Mouse (Mus musculus) hindbrain, embryonic 15.5 days (tissue): ENCODE measurements around the gene Rps16. TPM values are rescaled to one million over a fixed set of nuclear protein-coding genes. Genes with fewer than 3 reads are reported as not detected.
"Not testable (repeated sequence)": the region's sequence is repeated elsewhere in the genome, so short reads cannot be mapped to it uniquely, and the experiment has no call there.

Source experiments
- ATAC-seq: fragments of 200-750 bp; cut with Nextera tagmentation; 2 replicates; pipeline ENCODE4 v1.8.0; 2017; ENCODE audit warnings: low read depth, moderate number of reproducible peaks, moderate TSS enrichment; ENCODE audit not compliant: low FRiP score
- H3K27ac ChIP-seq: fragments of 300-500 bp; sonication (generic); replicated peaks from 2 replicates; pipeline ENCODE4 v1.5.1; 2015; ENCODE audit warnings: mild to moderate bottlenecking, inconsistent platforms
- H3K27me3 ChIP-seq: fragments of 300-500 bp; sonication (generic); 2 replicates; pipeline ENCODE4 v1.6.1; 2015; ENCODE audit warnings: control low read depth, inconsistent platforms
- H3K36me3 ChIP-seq: fragments of 300-500 bp; sonication (generic); 2 replicates; pipeline ENCODE4 v1.6.1; 2015; ENCODE audit warnings: control low read depth, inconsistent platforms
- H3K4me1 ChIP-seq: fragments of 300-500 bp; sonication (generic); replicated peaks from 2 replicates; pipeline ENCODE4 v1.6.1; 2015; ENCODE audit warnings: control low read depth, inconsistent platforms
- H3K4me2 ChIP-seq: fragments of 300-500 bp; sonication (generic); 2 replicates; pipeline ENCODE4 v1.6.1; 2015; ENCODE audit warnings: moderate library complexity, mild to moderate bottlenecking, inconsistent platforms
- H3K4me3 ChIP-seq: fragments of 300-500 bp; sonication (generic); 2 replicates; pipeline ENCODE4 v1.5.1; 2015; ENCODE audit warnings: mild to moderate bottlenecking, inconsistent platforms
- H3K9ac ChIP-seq: fragments of 300-500 bp; sonication (generic); 2 replicates; pipeline ENCODE4 v1.6.1; 2015; ENCODE audit warnings: inconsistent platforms
- H3K9me3 ChIP-seq: fragments of 300-500 bp; sonication (generic); 2 replicates; pipeline ENCODE4 v1.6.1; 2016; ENCODE audit warnings: control low read depth, inconsistent platforms
- WGBS: fragments of 180-500 bp; shearing (Covaris S2); methylation state at CpG from one replicate; pipeline ENCODE4 v1.1.7; 2015; 5-methylcytosine and 5-hydroxymethylcytosine counted together
- polyA plus RNA-seq: library from polyadenylated mRNA; unstranded; fragments of >200 nt; fragmentation: Nextera tagmentation; extraction: Ambion mirVana; gene quantifications from 2 replicates; pipeline ENCODE4 v1.2.1, GENCODE M21; 2015

The Rps16 gene
- polyA plus RNA-seq, 1 experiment from 2014 or later = 444 TPM

GRCm38 (mm10) chr7:28385196-28385595 lies 34.7 kb downstream of the Rps16 start:
- H3K4me2 ChIP-seq = no peak overlapping the region

GRCm38 (mm10) chr7:28386007-28386406 lies 35.6 kb downstream of the Rps16 start:
- 89% methylated on average over 7 of the region's 7 CpGs for WGBS
- no peak overlapping the region for H3K27ac ChIP-seq
- no peaks in the 10 kb centered on the region for H3K27me3 ChIP-seq
- H3K9ac ChIP-seq = no peak overlapping the region
- no peak for ATAC-seq
- no peak overlapping the region for H3K4me3 ChIP-seq
- no peak overlapping the region for H3K4me2 ChIP-seq
- H3K4me1 ChIP-seq = peaks cover 17% of the 10 kb centered on the region
- H3K36me3 ChIP-seq = peaks cover 33% of the 10 kb centered on the region
- no peaks in the 10 kb centered on the region for H3K9me3 ChIP-seq

More at GRCm38 (mm10) chr7:28385196-28385595, 34.7 kb downstream of the Rps16 start:
- Histone ChIP-seq H3K27ac (no peak overlapping the region), H3K36me3 (peaks cover 26% of the 10 kb centered on the region), H3K9ac (no peak overlapping the region), H3K4me3 (no peak overlapping the region), H3K27me3 (no peaks in the 10 kb centered on the region), H3K4me1 (peaks cover 19% of the 10 kb centered on the region), H3K9me3 (no peaks in the 10 kb centered on the region)
- 93% methylated on average over 9 of the region's 9 CpGs for WGBS
- ATAC-seq = no peak

- Histone ChIP-seq H3K4me1 (peaks cover 18% of the 10 kb centered on the region), H3K4me3 (no peak overlapping the region), H3K4me2 (no peak overlapping the region), H3K36me3 (peaks cover 33% of the 10 kb centered on the region), H3K27ac (no peak overlapping the region), H3K9me3 (no peaks in the 10 kb centered on the region), H3K9ac (no peak overlapping the region), H3K27me3 (no peaks in the 10 kb centered on the region)
- WGBS = 27% methylated on average over 4 of the region's 4 CpGs
- peak; percentile 23; the same call in 1 of the 2 replicates for ATAC-seq
Measured at GRCm38 (mm10) chr7:28386462-28386861, 36.0 kb downstream of the Rps16 start.

GRCm38 (mm10) chr7:28386877-28387276 lies 36.4 kb downstream of the Rps16 start:
- H3K4me1 ChIP-seq = peaks cover 18% of the 10 kb centered on the region
- peaks cover 33% of the 10 kb centered on the region for H3K36me3 ChIP-seq
- not testable (repeated sequence) for ATAC-seq

GRCm38 (mm10) chr7:28387384-28387783 lies 36.9 kb downstream of the Rps16 start:
- WGBS = 86% methylated on average over 7 of the region's 7 CpGs

More at GRCm38 (mm10) chr7:28386877-28387276, 36.4 kb downstream of the Rps16 start:
- not testable (repeated sequence) for H3K4me3 ChIP-seq, H3K27me3 ChIP-seq, H3K4me2 ChIP-seq, H3K9me3 ChIP-seq, H3K9ac ChIP-seq, H3K27ac ChIP-seq
- WGBS = 83% methylated on average over 6 of the region's 6 CpGs

GRCm38 (mm10) chr7:28390331-28390730 lies 39.9 kb downstream of the Rps16 start:
- H3K4me2 ChIP-seq = no peak overlapping the region

More at GRCm38 (mm10) chr7:28387384-28387783, 36.9 kb downstream of the Rps16 start:
- not testable (repeated sequence) for H3K4me2 ChIP-seq, H3K9me3 ChIP-seq, H3K9ac ChIP-seq, H3K27me3 ChIP-seq, H3K4me3 ChIP-seq, ATAC-seq, H3K27ac ChIP-seq
- Histone ChIP-seq H3K4me1 (peaks cover 17% of the 10 kb centered on the region), H3K36me3 (peaks cover 33% of the 10 kb centered on the region)

GRCm38 (mm10) chr7:28392429-28393271 lies 42.2 kb downstream of the Rps16 start, which contains the start of the genes Med29 and Paf1:
TSS of gene Med29 (minus strand) at chr7:28392708.
TSS of gene Paf1 (plus strand) at chr7:28392951.
- Histone ChIP-seq H3K27me3 (no peaks in the 10 kb centered on the region), H3K9me3 (no peaks in the 10 kb centered on the region), H3K9ac (peak within 1 kb of the TSS; percentile 80), H3K4me3 (peak within 1 kb of the TSS; percentile 86), H3K27ac (peak within 1 kb of the TSS; percentile 83), H3K4me1 (peaks cover 27% of the 10 kb centered on the region), H3K4me2 (peak within 1 kb of the TSS; percentile 80), H3K36me3 (peaks cover 50% of the 10 kb centered on the region)
- WGBS = under 1% methylated on average over 58 of the region's 58 CpGs
- ATAC-seq = peak; percentile 99

More at GRCm38 (mm10) chr7:28390331-28390730, 39.9 kb downstream of the Rps16 start:
- Histone ChIP-seq H3K4me1 (peaks cover 27% of the 10 kb centered on the region), H3K36me3 (peaks cover 35% of the 10 kb centered on the region), H3K9me3 (no peaks in the 10 kb centered on the region), H3K27ac (no peak overlapping the region), H3K27me3 (no peaks in the 10 kb centered on the region), H3K9ac (no peak overlapping the region), H3K4me3 (no peak overlapping the region)
- no peak for ATAC-seq
- 96% methylated on average over 3 of the region's 3 CpGs for WGBS

GRCm38 (mm10) chr7:28393272-28393951 lies 43.0 kb downstream of the Rps16 start:
- peak overlapping the region; percentile 83 for H3K27ac ChIP-seq
- H3K9me3 ChIP-seq = no peaks in the 10 kb centered on the region

GRCm38 (mm10) chr7:28395425-28395824 lies 45.0 kb downstream of the Rps16 start:
- ATAC-seq = no peak
- 97% methylated on average over 4 of the region's 4 CpGs for WGBS
- no peaks in the 10 kb centered on the region for H3K9me3 ChIP-seq
- H3K36me3 ChIP-seq = peaks cover 51% of the 10 kb centered on the region
- no peaks in the 10 kb centered on the region for H3K27me3 ChIP-seq
- H3K4me2 ChIP-seq = no peak overlapping the region
- H3K9ac ChIP-seq = no peak overlapping the region
- peaks cover 27% of the 10 kb centered on the region for H3K4me1 ChIP-seq
- H3K4me3 ChIP-seq = no peak overlapping the region
- no peak overlapping the region for H3K27ac ChIP-seq

More at GRCm38 (mm10) chr7:28393272-28393951, 43.0 kb downstream of the Rps16 start:
- Histone ChIP-seq H3K4me3 (peak overlapping the region; percentile 86), H3K4me1 (peaks cover 27% of the 10 kb centered on the region), H3K9ac (peak overlapping the region; percentile 80), H3K27me3 (no peaks in the 10 kb centered on the region), H3K4me2 (peak overlapping the region; percentile 80), H3K36me3 (peaks cover 50% of the 10 kb centered on the region)
- WGBS = 6% methylated on average over 22 of the region's 22 CpGs
- ATAC-seq = no peak

- WGBS = 68% methylated on average over 3 of the region's 3 CpGs
- ATAC-seq = no peak
- H3K36me3 ChIP-seq = peaks cover 71% of the 10 kb centered on the region
Measured at GRCm38 (mm10) chr7:28398000-28398399, 47.5 kb downstream of the Rps16 start.

GRCm38 (mm10) chr7:28398696-28399340 lies 48.4 kb downstream of the Rps16 start:
- no peak overlapping the region for H3K4me2 ChIP-seq
- no peaks in the 10 kb centered on the region for H3K27me3 ChIP-seq
- peaks cover 80% of the 10 kb centered on the region for H3K36me3 ChIP-seq
- no peak for ATAC-seq
- H3K9me3 ChIP-seq = no peaks in the 10 kb centered on the region
- 92% methylated on average over 10 of the region's 10 CpGs for WGBS
- H3K4me3 ChIP-seq = no peak overlapping the region
- H3K27ac ChIP-seq = no peak overlapping the region
- no peak overlapping the region for H3K9ac ChIP-seq
- peaks cover 10% of the 10 kb centered on the region for H3K4me1 ChIP-seq

More at GRCm38 (mm10) chr7:28398000-28398399, 47.5 kb downstream of the Rps16 start:
- Histone ChIP-seq H3K4me3 (no peak overlapping the region), H3K27ac (no peak overlapping the region), H3K27me3 (no peaks in the 10 kb centered on the region), H3K4me1 (peaks cover 15% of the 10 kb centered on the region), H3K9ac (no peak overlapping the region), H3K4me2 (no peak overlapping the region), H3K9me3 (no peaks in the 10 kb centered on the region)
